Mouse (Mus musculus) intestine, embryonic 14.5 days (tissue): ENCODE measurements around the gene Ndufb2. TPM values are rescaled to one million over a fixed set of nuclear protein-coding genes. Genes with fewer than 3 reads are reported as not detected.

Source experiments
- ATAC-seq: fragments of 200-750 bp; cut with Nextera tagmentation; replicated peaks from 2 replicates; pipeline ENCODE4 v1.8.0; 2017; ENCODE audit warnings: low read depth, moderate number of reproducible peaks, moderate TSS enrichment, moderate library complexity; ENCODE audit not compliant: low FRiP score, low TSS enrichment
- DNase-seq: peaks from one replicate; pipeline ENCODE4 v3.0.0-alpha.2; 2018; ENCODE audit warnings: low spot score
- H3K27ac ChIP-seq: fragments of 300-500 bp; sonication (generic); 2 replicates; pipeline ENCODE4 v1.5.1; 2014; ENCODE audit warnings: low read depth, mild to moderate bottlenecking, control low read depth
- H3K27me3 ChIP-seq: fragments of 300-500 bp; sonication (generic); replicated peaks from 2 replicates; pipeline ENCODE4 v1.6.1; 2014; ENCODE audit warnings: low read length, control low read depth; ENCODE audit not compliant: control insufficient read depth, insufficient read depth
- H3K36me3 ChIP-seq: fragments of 300-500 bp; sonication (generic); 2 replicates; pipeline ENCODE4 v1.6.1; 2014; ENCODE audit warnings: low read length, control low read depth; ENCODE audit not compliant: control insufficient read depth, insufficient read depth
- H3K4me1 ChIP-seq: fragments of 300-500 bp; sonication (generic); replicated peaks from 2 replicates; pipeline ENCODE4 v1.6.1; 2014; ENCODE audit warnings: low read length, control low read depth, mixed read lengths; ENCODE audit not compliant: control insufficient read depth, insufficient read depth
- H3K4me2 ChIP-seq: fragments of 300-500 bp; sonication (generic); 2 replicates; pipeline ENCODE4 v1.6.1; 2014; ENCODE audit warnings: low read length
- H3K4me3 ChIP-seq: fragments of 300-500 bp; sonication (generic); 2 replicates; pipeline ENCODE4 v1.5.1; 2014; ENCODE audit warnings: low read depth, low read length, control low read depth, mixed read lengths
- H3K9ac ChIP-seq: fragments of 300-500 bp; sonication (generic); 2 replicates; pipeline ENCODE4 v1.6.1; 2014; ENCODE audit warnings: mild to moderate bottlenecking, low read length
- H3K9me3 ChIP-seq: fragments of 300-500 bp; sonication (generic); 2 replicates; pipeline ENCODE4 v1.6.1; 2016; ENCODE audit warnings: low read length, control low read depth; ENCODE audit not compliant: control insufficient read depth
- WGBS: fragments of 180-500 bp; shearing (Covaris S2); extraction: QIAGEN DNeasy Blood & Tissue Kit; methylation state at CpG from one replicate; pipeline ENCODE4 v1.1.7; 2014; 5-methylcytosine and 5-hydroxymethylcytosine counted together
- polyA plus RNA-seq: library from polyadenylated mRNA; unstranded; fragments of >200 nt; fragmentation: Nextera tagmentation; extraction: Ambion mirVana; gene quantifications from 2 replicates; pipeline ENCODE4 v1.2.1, GENCODE M21; 2014

The Ndufb2 gene
- polyA plus RNA-seq: 394 and 416 TPM in 2 replicates

DNA sequence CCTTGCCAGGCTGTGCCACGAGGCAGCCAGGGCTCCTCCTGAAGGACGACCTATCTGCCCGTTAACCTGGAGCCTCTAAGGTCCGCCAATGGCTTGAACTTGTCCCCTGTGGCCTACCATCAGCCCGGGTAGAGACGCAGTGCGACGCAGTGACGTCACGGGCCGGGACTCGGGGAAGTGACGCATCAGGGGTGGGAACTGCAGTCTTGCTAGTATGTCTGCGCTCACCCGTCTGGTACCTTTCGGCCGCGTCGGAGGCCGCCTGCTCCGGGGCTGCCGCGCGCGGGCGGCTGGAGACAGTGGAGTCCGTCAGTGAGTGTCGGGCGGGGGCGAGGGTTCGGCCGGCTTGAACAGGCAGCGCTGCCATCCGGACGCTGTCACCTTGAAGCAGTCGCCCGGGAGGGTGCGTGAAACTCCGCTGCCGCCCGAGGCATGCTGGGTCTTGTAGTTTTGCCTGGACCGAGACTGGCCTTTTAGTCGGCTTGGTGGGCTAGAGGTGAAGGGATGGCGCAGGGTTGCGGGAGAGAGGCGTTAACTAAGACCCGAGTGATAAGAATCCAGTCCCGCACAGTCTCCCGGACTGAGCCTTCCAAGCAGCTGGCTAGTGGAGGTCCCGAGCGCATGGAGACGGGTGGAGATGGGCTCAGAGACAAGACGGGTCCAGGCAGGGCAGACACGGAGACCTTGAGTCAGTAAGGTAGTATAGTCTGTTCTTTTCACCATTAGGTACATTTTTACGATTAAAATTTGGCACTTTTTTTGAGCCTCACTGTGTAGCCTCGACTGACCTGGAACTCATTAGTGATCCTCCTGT is at the start of gene Ndufb2:
Ndufb2 (plus strand) TSS at position 174 of the 814 bp plus-strand sequence.
- Histone ChIP-seq H3K4me3 (peak within 1 kb of the TSS; percentile 90), H3K4me2 (peak within 1 kb of the TSS; percentile 83), H3K4me1 (peaks cover 9% of the 10 kb centered on the region), H3K27ac (peak within 1 kb of the TSS; percentile 82), H3K36me3 (peaks cover 28% of the 10 kb centered on the region), H3K9ac (peak within 1 kb of the TSS; percentile 78), H3K9me3 (no peaks in the 10 kb centered on the region), H3K27me3 (no peaks in the 10 kb centered on the region)
- DNase-seq (peak; percentile 100), ATAC-seq (peak; percentile 98)
- under 1% methylated on average over 56 of the region's 56 CpGs for WGBS

- peak; percentile 84 for ATAC-seq
- no peaks in the 10 kb centered on the region for H3K9me3 ChIP-seq
- peak overlapping the region; percentile 92 for H3K27ac ChIP-seq
- DNase-seq: peak; percentile 90
- WGBS: 16% methylated on average over 15 of the region's 15 CpGs
- H3K9ac ChIP-seq: no peak overlapping the region
- no peaks in the 10 kb centered on the region for H3K36me3 ChIP-seq
- H3K27me3 ChIP-seq: no peaks in the 10 kb centered on the region
- no peak overlapping the region for H3K4me3 ChIP-seq
- peaks cover 68% of the 10 kb centered on the region for H3K4me1 ChIP-seq
- H3K4me2 ChIP-seq: peak overlapping the region; percentile 37
These were observed 49.5 kb upstream of the Ndufb2 start for GRCm38 (mm10) chr6:39542631-39543597.

DNA sequence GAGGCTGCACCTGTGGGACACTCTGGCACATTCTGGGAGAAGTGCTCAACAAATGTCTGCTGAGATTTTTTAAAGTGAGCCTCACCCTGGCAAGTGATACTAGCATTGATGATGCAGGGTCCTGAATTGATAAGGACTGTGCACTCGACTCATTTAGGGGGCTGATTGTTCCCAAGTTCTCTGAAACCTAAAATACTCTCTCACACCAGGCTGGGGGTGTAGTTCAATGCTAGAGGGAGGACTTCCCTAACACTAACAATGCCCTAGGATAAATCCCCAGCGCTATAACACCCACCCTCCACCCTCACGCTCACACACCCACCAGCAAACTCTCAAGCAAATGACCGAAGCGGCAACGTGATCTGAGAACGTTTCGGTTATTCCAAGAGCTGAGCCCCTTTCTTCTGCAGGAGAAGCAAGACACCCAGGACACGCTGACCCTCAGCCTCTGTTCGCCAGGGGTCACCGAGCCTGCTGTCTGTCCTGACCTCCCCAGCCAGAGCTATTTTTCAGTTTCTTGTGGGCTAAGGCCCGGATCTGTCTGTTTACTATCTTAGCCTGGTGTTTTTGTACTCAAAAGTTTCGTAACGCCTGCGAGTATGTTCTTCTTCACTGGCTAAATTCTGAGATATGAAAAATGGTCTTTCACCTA is 48.5 kb upstream of the Ndufb2 start:
- Histone ChIP-seq H3K36me3 (no peaks in the 10 kb centered on the region), H3K9me3 (no peaks in the 10 kb centered on the region), H3K4me2 (no peak overlapping the region), H3K27me3 (no peaks in the 10 kb centered on the region), H3K9ac (0 out of 2 replicates have a peak overlapping the region, but pooled peaks have one; percentile 5), H3K27ac (peak overlapping the region; percentile 92), H3K4me3 (no peak overlapping the region), H3K4me1 (peaks cover 58% of the 10 kb centered on the region)
- 33% methylated on average over 15 of the region's 15 CpGs for WGBS
- DNase-seq (no peak), ATAC-seq (no peak)

DNA sequence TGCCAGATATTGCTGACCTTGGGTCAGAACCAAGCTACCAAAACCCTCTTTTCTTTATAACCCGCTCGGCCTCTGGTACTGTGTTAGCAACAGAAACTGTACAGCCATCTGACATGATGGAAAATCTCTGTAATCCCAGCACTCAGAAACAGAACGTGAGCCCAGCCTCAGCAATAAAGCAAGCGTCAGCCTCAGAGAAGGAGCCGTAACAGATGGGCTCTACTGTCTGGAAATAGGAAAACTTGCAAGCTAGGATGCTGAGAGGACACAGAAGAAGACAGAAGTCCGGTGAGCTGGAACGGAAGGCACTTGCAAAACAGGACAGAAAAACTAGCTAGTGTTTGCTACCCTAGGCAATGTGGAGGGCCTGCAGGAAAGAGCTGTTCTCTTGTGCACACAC is 46.9 kb upstream of the Ndufb2 start:
- WGBS: 83% methylated on average over 7 of the region's 7 CpGs
- no peaks in the 10 kb centered on the region for H3K9me3 ChIP-seq

GRCm38 (mm10) chr6:39548030-39548429 is 44.3 kb upstream of the Ndufb2 start:
- no peaks in the 10 kb centered on the region for H3K27me3 ChIP-seq
- 74% methylated on average over 5 of the region's 5 CpGs for WGBS
- DNase-seq (no peak), ATAC-seq (no peak)
- H3K9me3 ChIP-seq: no peaks in the 10 kb centered on the region
- H3K36me3 ChIP-seq: no peaks in the 10 kb centered on the region
- peaks cover 34% of the 10 kb centered on the region for H3K4me1 ChIP-seq
- H3K4me2 ChIP-seq: no peak overlapping the region
- no peak overlapping the region for H3K9ac ChIP-seq
- no peak overlapping the region for H3K27ac ChIP-seq
- H3K4me3 ChIP-seq: no peak overlapping the region

More for the DNA sequence above, 46.9 kb upstream of the Ndufb2 start:
- DNase-seq (no peak), ATAC-seq (no peak)
- peaks cover 43% of the 10 kb centered on the region for H3K4me1 ChIP-seq
- H3K27ac ChIP-seq: no peak overlapping the region
- no peak overlapping the region for H3K4me3 ChIP-seq
- no peak overlapping the region for H3K9ac ChIP-seq
- H3K27me3 ChIP-seq: no peaks in the 10 kb centered on the region
- no peak overlapping the region for H3K4me2 ChIP-seq
- H3K36me3 ChIP-seq: no peaks in the 10 kb centered on the region

DNA sequence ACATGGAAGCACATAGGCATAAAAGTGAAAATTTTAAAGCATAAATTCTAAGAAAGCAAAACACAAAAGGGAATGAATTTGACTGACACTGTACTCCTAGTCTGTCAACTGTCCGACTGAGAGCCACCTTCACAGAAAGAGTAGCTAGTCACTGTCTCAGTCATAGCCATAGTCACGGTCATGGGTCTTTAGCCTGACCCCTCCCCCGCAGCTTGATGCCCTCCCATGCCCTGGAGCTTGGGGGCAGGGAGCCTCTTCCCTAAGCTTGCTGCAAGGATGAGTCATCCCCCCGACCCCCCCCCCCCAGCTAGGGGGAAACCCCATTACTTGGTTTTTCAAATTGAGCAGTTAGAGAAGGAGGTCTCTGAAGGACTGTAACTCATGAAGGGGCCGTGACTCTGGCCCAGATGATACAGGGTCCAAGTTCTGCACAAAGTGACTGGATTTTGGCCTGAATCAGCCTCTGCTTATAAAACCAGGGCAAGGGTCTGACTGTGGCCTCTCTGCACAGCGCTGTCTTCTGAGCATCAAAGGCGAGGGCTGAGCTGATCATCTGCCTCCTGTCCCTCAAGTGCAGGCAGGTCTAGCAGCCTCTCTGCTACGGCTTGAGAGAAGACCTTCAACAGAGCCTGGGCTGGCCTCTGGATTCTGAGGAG is 40.3 kb upstream of the Ndufb2 start:
- ATAC-seq: no peak

GRCm38 (mm10) chr6:39554888-39555647 is 37.3 kb upstream of the Ndufb2 start:
- no peaks in the 10 kb centered on the region for H3K9me3 ChIP-seq
- H3K4me3 ChIP-seq: no peak overlapping the region
- no peaks in the 10 kb centered on the region for H3K27me3 ChIP-seq
- no peak for DNase-seq
- ATAC-seq: no peak
- no peak overlapping the region for H3K9ac ChIP-seq
- peaks cover 30% of the 10 kb centered on the region for H3K4me1 ChIP-seq
- H3K4me2 ChIP-seq: peak overlapping the region; percentile 68
- no peaks in the 10 kb centered on the region for H3K36me3 ChIP-seq
- WGBS: 57% methylated on average over 12 of the region's 12 CpGs
- no peak overlapping the region for H3K27ac ChIP-seq

More for the DNA sequence above, 40.3 kb upstream of the Ndufb2 start:
- no peaks in the 10 kb centered on the region for H3K9me3 ChIP-seq
- WGBS: 55% methylated on average over 8 of the region's 8 CpGs
- no peak overlapping the region for H3K9ac ChIP-seq
- H3K4me3 ChIP-seq: no peak overlapping the region
- no peak for DNase-seq
- H3K4me2 ChIP-seq: no peak overlapping the region
- no peak overlapping the region for H3K27ac ChIP-seq
- H3K36me3 ChIP-seq: no peaks in the 10 kb centered on the region
- H3K27me3 ChIP-seq: no peaks in the 10 kb centered on the region
- H3K4me1 ChIP-seq: peaks cover 26% of the 10 kb centered on the region
